Mouse (Mus musculus): ENCODE data around the gene Ank. TPM values are rescaled to one million over a fixed set of nuclear protein-coding genes. Genes with fewer than 3 reads are reported as not detected.

Gene Ank
- total and polyA plus RNA-seq, 3 experiments = 0.04 to 0.15 TPM; not detected in 1

GRCm38 (mm10) chr15:27463876-27464275, 2.6 kb upstream of the Ank start:
- Histone ChIP-seq H3K27ac (ENCODE audit: control insufficient read depth, low read depth, low read length) (no peak overlapping the region), H3K4me3 (ENCODE audit: control insufficient read depth in 1 of 2, insufficient read depth in 1 of 2, low read depth in 2 of 2, low read length in 2 of 2) (no peak overlapping the region), H3K9me3 (replicated peaks; ENCODE audit: insufficient read depth, low read length) (no peaks in the 10 kb centered on the region; the same call in 1 of the 2 replicates), H3K9ac (ENCODE audit: control insufficient read depth, low read depth, low read length, poor library complexity, severe bottlenecking) (no peak overlapping the region), H3K79me2 (ENCODE audit: control insufficient read depth, insufficient read depth, low read length, poor library complexity) (no peaks in the 10 kb centered on the region), H3K4me1 (ENCODE audit: control insufficient read depth in 1 of 2, insufficient read depth in 2 of 2, low read length in 2 of 2) (no peaks in the 10 kb centered on the region), H3K36me3 (ENCODE audit: control insufficient read depth in 1 of 2, insufficient read depth in 2 of 2, low read length in 2 of 2) (peaks cover 0 to 2% of the 10 kb centered on the region in 2 experiments; a peak in 2 of 4 replicates), H3K27me3 (ENCODE audit: control insufficient read depth in 1 of 2, insufficient read depth in 2 of 2, low read length in 2 of 2) (no peaks in the 10 kb centered on the region; a peak in 1 of 4 replicates)
- no peak for TF ChIP-seq SMC3 (IDR thresholded peaks at IDR 0.05; ENCODE audit: low read depth, low read length)
- TF ChIP-seq ZMIZ1 (IDR thresholded peaks at IDR 0.05; ENCODE audit: low read depth, low read length) = no peak
- TF ChIP-seq MAZ (IDR thresholded peaks at IDR 0.05; ENCODE audit: low read depth, low read length) = no peak
- no peak for TF ChIP-seq USF2 (IDR thresholded peaks at IDR 0.05; ENCODE audit: borderline replicate concordance in 1 of 2, insufficient read depth in 1 of 2, low read depth in 1 of 2, low read length in 2 of 2)
- TF ChIP-seq USF1 (IDR thresholded peaks at IDR 0.05; ENCODE audit: low read depth, low read length) = no peak
- no peak for TF ChIP-seq POLR2AphosphoS5 (IDR thresholded peaks at IDR 0.05; ENCODE audit: borderline replicate concordance, low read depth, low read length)
- no peak for TF ChIP-seq CHD1 (IDR thresholded peaks at IDR 0.05; ENCODE audit: low read depth, low read length)
- TF ChIP-seq MAFK (IDR thresholded peaks at IDR 0.05; ENCODE audit: borderline replicate concordance, low read depth, low read length) = no peak
- TF ChIP-seq NRF1 (IDR thresholded peaks at IDR 0.05; ENCODE audit: insufficient read depth, low read depth, low read length, poor library complexity, severe bottlenecking) = no peak
- no peak for TF ChIP-seq HCFC1 (IDR thresholded peaks at IDR 0.05; ENCODE audit: low read depth, low read length)
- no peak for TF ChIP-seq POLR2A (IDR thresholded peaks at IDR 0.05; ENCODE audit: control insufficient read depth in 1 of 2, insufficient read depth in 1 of 2, low read depth in 1 of 2, low read length in 2 of 2, poor library complexity in 1 of 2)
- no peak for TF ChIP-seq ELF1 (IDR thresholded peaks at IDR 0.05; ENCODE audit: low read depth, low read length)
- no peak for TF ChIP-seq ZKSCAN1 (IDR thresholded peaks at IDR 0.05; ENCODE audit: low read depth, low read length)
- TF ChIP-seq TAL1 (IDR thresholded peaks at IDR 0.05; ENCODE audit: low read length) = no peak
- TF ChIP-seq MYC (IDR thresholded peaks at IDR 0.05; ENCODE audit: low read depth, low read length) = no peak
- TF ChIP-seq TCF12 (IDR thresholded peaks at IDR 0.05; ENCODE audit: low read depth, low read length) = no peak
- TF ChIP-seq SIN3A (IDR thresholded peaks at IDR 0.05; ENCODE audit: low read length) = no peak
- no peak for TF ChIP-seq ZNF384 (IDR thresholded peaks at IDR 0.05; ENCODE audit: low read depth, low read length)
- no peak for TF ChIP-seq POLR2AphosphoS2 (IDR thresholded peaks at IDR 0.05; ENCODE audit: low read length)
- no peak for DNase-seq (ENCODE audit: low read depth, low spot score)

GRCm38 (mm10) chr15:27465391-27466005, 979 bp upstream of the Ank start:
- no peak for TF ChIP-seq E2F4 (IDR thresholded peaks at IDR 0.05; ENCODE audit: borderline replicate concordance, low read depth, low read length)
- no peaks in the 10 kb centered on the region; a peak in 1 of 4 replicates for H3K27me3 ChIP-seq (ENCODE audit: control insufficient read depth in 1 of 2, insufficient read depth in 2 of 2, low read length in 2 of 2)
- H3K36me3 ChIP-seq (ENCODE audit: control insufficient read depth in 1 of 2, insufficient read depth in 2 of 2, low read length in 2 of 2) = peaks cover 0 to 6% of the 10 kb centered on the region in 2 experiments; a peak in 2 of 4 replicates
- no peak for DNase-seq (ENCODE audit: low read depth, low spot score)
- H3K27ac ChIP-seq (ENCODE audit: control insufficient read depth, low read depth, low read length) = no peak overlapping the region
- H3K9me3 ChIP-seq (replicated peaks; ENCODE audit: insufficient read depth, low read length) = no peaks in the 10 kb centered on the region; the same call in 1 of the 2 replicates
- H3K79me2 ChIP-seq (ENCODE audit: control insufficient read depth, insufficient read depth, low read length, poor library complexity) = no peaks in the 10 kb centered on the region
- no peak overlapping the region for H3K9ac ChIP-seq (ENCODE audit: control insufficient read depth, low read depth, low read length, poor library complexity, severe bottlenecking)
- H3K4me1 ChIP-seq (ENCODE audit: control insufficient read depth in 1 of 2, insufficient read depth in 2 of 2, low read length in 2 of 2) = peaks cover 2% of the 10 kb centered on the region in 2 experiments; a peak in 1 of 4 replicates
- H3K4me3 ChIP-seq (ENCODE audit: control insufficient read depth in 1 of 2, insufficient read depth in 1 of 2, low read depth in 2 of 2, low read length in 2 of 2) = no peak overlapping the region

Measured in MEL (cell line).